Mouse (Mus musculus) effector memory CD4-positive, alpha-beta T cell, adult 7 months (primary cell): ENCODE measurements around the gene Birc6. TPM values are rescaled to one million over a fixed set of nuclear protein-coding genes. Genes with fewer than 3 reads are reported as not detected.

Experiments
- polyA plus RNA-seq: library from polyadenylated mRNA; unstranded; fragments of 100-300 nt; shearing (Covaris generic); gene quantifications from one replicate; pipeline ENCODE4 v1.2.1, GENCODE M21; 2017

Birc6 gene
- 53.0 TPM for polyA plus RNA-seq

DNA sequence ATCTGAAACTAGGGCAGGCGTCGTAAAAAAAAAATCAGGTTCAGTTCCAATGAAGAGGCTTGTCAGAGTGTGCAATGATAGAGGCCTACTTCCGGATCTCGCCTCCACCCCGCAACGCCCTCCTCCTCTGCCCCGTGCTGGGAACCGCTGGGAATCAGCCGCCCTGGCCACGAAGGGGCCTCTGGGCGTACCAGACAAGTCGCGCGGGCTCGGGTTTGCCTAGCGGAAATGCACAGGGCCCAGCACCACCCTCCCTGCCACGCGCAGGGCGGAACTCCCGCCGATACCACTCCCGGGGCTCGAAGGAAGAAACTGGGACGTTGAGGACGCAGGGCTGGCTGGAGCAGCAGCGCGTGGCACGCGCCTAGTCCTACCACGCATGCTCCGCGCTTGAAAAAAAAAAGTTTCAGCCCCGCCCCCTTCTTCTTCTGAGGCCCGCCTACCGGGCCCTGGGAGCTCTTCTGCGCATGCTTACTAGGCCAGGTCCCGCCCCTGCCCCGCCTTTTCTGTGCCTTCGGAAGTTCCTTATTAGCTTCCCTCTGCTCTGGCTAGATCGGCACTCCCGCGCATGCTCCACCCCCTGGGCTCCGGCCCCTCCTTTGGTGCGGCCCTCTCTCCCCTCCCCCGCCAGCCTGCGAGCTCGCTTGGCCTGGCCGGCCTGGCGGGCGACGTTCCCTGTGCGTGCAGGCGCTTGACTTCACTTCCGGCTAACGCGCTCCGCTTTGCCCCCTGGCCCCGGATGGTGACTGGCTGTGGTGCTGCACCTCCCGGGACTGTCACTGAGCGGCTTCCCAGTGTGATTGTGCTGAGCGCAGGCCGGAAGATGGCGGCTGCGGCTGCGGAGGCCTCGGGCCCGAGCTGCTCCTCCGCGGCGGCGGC, at the start of gene Birc6:
TSS of gene Birc6 (plus strand) at position 567 of the 879 bp plus-strand sequence.

DNA sequence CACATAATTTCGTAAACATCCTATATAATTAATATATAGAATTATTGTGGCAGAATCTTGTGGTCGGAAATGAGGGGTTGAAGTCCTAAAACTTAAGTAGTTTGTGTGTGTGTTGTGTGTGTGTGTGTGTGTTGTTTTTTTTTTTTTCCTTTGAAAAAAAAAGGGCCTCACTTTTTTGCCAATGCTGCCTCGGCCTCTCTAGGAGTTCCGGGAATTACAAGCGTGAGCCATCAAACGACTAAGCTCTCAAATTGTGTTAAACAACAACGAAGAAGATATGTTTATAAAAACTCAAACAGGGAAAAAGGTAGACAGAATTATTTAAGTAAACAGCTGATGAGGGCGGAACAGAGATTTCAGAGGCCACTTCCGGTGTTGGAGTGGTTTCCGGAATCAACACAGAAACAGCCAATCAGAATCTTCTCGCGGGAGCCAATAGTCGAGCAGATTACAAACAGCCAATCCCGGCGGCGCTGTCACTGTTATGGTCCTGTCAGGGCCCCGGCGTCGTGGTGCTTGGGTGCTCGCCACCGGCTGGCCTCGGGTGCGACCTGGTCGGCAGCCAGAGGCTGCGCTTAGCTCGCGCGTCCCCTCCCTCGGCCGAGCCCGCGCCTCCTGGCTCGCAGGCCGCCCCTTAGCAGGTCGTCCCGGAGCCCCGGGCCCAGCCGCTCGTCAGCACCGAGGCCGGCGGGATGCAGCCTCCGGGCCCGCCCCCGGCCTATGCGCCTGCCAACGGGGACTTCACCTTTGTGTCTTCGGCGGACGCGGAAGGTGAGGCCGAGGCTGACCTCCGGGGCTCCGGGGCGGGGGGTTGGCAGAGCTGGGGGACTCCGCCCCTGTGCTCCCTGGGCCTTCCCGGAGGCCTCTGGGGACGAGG, 38.8 kb upstream of the Birc6 start, which contains the start of gene Yipf4:
TSS of gene Yipf4 (plus strand) at position 470 of the 877 bp plus-strand sequence.

DNA sequence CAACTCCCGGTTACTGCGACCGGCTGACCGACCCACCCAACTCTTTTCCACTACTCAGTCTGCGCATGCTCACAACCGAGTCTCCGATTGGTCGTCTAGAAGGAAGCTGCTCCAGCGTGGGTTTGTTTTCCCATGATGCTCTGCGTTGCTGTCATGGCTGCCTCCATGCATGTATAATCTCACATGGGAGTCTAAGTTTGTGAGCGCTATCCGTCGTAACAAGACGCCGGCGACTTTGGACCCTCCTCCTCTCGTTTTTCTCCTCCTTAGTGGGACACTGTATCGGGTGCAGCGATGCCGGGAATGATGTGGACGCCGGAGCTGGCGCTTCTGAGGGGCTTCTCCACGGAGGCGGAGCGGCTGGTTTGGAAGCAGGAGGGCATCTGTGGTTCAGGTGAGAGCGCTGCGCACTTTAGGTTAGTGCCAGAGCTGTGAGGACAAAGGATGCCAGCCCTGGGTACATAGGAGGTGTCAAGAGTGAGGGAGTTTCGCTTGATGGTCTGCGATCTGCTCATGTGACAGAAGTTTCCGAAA, 189.6 kb downstream of the Birc6 start, which contains the start of gene Ttc27:
TSS of gene Ttc27 (plus strand) at position 115 of the 534 bp plus-strand sequence.

Other genes with a start within 250 kb of the Birc6 start
- gene Memo1, start 232.8 kb upstream of the Birc6 start, polyA plus RNA-seq, result 33.7 TPM
- gene Dpy30, start 204.4 kb upstream of the Birc6 start, polyA plus RNA-seq, result 58.8 TPM
- 22.7 TPM for gene Spast, start 189.3 kb upstream of the Birc6 start, polyA plus RNA-seq
- gene Slc30a6, start 132.7 kb upstream of the Birc6 start, polyA plus RNA-seq, result 22.3 TPM
- gene Nlrc4, start 69.2 kb upstream of the Birc6 start, polyA plus RNA-seq, result 3.3 TPM
- gene Yipf4, start 38.8 kb upstream of the Birc6 start, polyA plus RNA-seq, result 125 TPM
- 19.7 TPM for gene Ttc27, start 189.4 kb downstream of the Birc6 start, polyA plus RNA-seq